Mouse (Mus musculus): Measurements from ENCODE around the gene Zcchc12. TPM values are rescaled to one million over a fixed set of nuclear protein-coding genes. Genes with fewer than 3 reads are reported as not detected.

Gene Zcchc12
- total and polyA plus RNA-seq, 3 experiments: not detected

DNA sequence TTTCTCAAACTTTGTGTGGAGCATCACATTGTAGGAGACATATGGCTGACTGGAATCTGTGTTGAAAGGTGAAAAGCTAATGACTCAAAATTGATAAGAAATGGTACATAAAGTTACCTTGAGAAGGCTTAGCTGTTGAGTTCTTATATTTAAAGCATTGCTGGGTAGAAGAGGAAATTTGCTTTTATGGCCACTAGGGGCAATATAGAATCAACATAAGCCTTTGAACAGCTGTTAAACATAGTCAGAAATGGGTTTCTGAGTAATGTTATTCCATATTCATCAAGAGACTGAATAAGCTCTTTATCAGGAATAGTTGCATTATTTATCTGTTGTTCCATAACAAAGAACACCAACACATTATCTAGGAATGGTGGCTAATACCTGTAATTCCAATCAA lies 45.6 kb upstream of the Zcchc12 start:
- no peaks in the 10 kb centered on the region for H3K4me1 ChIP-seq (ENCODE audit: control insufficient read depth in 1 of 2, insufficient read depth in 2 of 2, low read length in 2 of 2)
- no peak overlapping the region for H3K4me3 ChIP-seq (ENCODE audit: control insufficient read depth in 1 of 2, insufficient read depth in 1 of 2, low read depth in 2 of 2, low read length in 2 of 2)
- H3K79me2 ChIP-seq (ENCODE audit: control insufficient read depth, insufficient read depth, low read length, poor library complexity): no peaks in the 10 kb centered on the region
- no peak overlapping the region for H3K9ac ChIP-seq (ENCODE audit: control insufficient read depth, low read depth, low read length, poor library complexity, severe bottlenecking)
- peak; percentile 11 for DNase-seq (ENCODE audit: low read depth, low spot score)
- H3K27ac ChIP-seq (ENCODE audit: control insufficient read depth, low read depth, low read length): no peak overlapping the region
- no peaks in the 10 kb centered on the region for H3K9me3 ChIP-seq (replicated peaks; ENCODE audit: insufficient read depth, low read length)
- no peaks in the 10 kb centered on the region for H3K27me3 ChIP-seq (ENCODE audit: control insufficient read depth in 1 of 2, insufficient read depth in 2 of 2, low read length in 2 of 2)
- TF ChIP-seq TBP (IDR thresholded peaks at IDR 0.05; ENCODE audit: low read depth, low read length): no peak
- TF ChIP-seq CTCF (IDR thresholded peaks at IDR 0.05 in 2 of 3, conservative IDR thresholded peaks at IDR 0.05 in 1 of 3; ENCODE audit: control insufficient read depth in 1 of 3, insufficient read depth in 1 of 3, low read depth in 2 of 3, low read length in 3 of 3, poor library complexity in 1 of 3, severe bottlenecking in 1 of 3): peak in 1 of 3 experiments; percentile 31; a peak in 2 of 6 replicates
- H3K36me3 ChIP-seq (ENCODE audit: control insufficient read depth in 1 of 2, insufficient read depth in 2 of 2, low read length in 2 of 2): no peaks in the 10 kb centered on the region

DNA sequence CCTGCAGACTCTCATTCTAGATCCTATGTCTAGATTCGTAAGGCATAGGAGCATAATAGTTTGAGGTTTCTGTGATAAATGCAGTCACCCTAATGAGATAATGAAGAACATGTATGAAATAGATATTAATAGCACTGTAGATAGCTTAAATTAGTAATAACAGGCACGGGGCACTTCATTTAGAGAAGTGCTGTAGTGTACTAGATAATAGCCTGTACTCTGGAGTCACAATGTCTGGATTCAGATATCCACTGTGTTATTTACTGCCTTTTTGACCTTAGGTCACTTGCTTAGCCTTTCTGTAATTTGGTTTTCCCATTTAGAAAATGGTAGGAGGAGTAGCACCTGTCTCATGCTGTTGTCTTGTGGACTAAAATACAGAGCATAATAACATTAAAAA lies 39.0 kb upstream of the Zcchc12 start:
- H3K9me3 ChIP-seq (replicated peaks; ENCODE audit: insufficient read depth, low read length): no peaks in the 10 kb centered on the region
- H3K4me3 ChIP-seq (ENCODE audit: control insufficient read depth in 1 of 2, insufficient read depth in 1 of 2, low read depth in 2 of 2, low read length in 2 of 2): no peak overlapping the region
- TF ChIP-seq ZMIZ1 (IDR thresholded peaks at IDR 0.05; ENCODE audit: low read depth, low read length) (no peak), MAX (IDR thresholded peaks at IDR 0.05; ENCODE audit: low read length) (no peak), CTCF (IDR thresholded peaks at IDR 0.05 in 2 of 3, conservative IDR thresholded peaks at IDR 0.05 in 1 of 3; ENCODE audit: control insufficient read depth in 1 of 3, insufficient read depth in 1 of 3, low read depth in 2 of 3, low read length in 3 of 3, poor library complexity in 1 of 3, severe bottlenecking in 1 of 3) (no peak), CHD2 (IDR thresholded peaks at IDR 0.05; ENCODE audit: low read length) (no peak), ZNF384 (IDR thresholded peaks at IDR 0.05; ENCODE audit: low read depth, low read length) (no peak), TBP (IDR thresholded peaks at IDR 0.05; ENCODE audit: low read depth, low read length) (no peak), MXI1 (IDR thresholded peaks at IDR 0.05; ENCODE audit: low read depth, low read length) (no peak), GATA1 (IDR thresholded peaks at IDR 0.05; ENCODE audit: low read depth, low read length) (no peak), TAL1 (IDR thresholded peaks at IDR 0.05; ENCODE audit: low read length) (no peak), USF2 (IDR thresholded peaks at IDR 0.05; ENCODE audit: borderline replicate concordance in 1 of 2, insufficient read depth in 1 of 2, low read depth in 1 of 2, low read length in 2 of 2) (no peak), RAD21 (IDR thresholded peaks at IDR 0.05; ENCODE audit: low read depth, low read length) (no peak), BHLHE40 (IDR thresholded peaks at IDR 0.05; ENCODE audit: borderline replicate concordance, low read depth, low read length) (no peak), JUND (IDR thresholded peaks at IDR 0.05; ENCODE audit: low read depth, low read length) (no peak), MAZ (IDR thresholded peaks at IDR 0.05; ENCODE audit: low read depth, low read length) (no peak), SIN3A (IDR thresholded peaks at IDR 0.05; ENCODE audit: low read length) (no peak), ETS1 (IDR thresholded peaks at IDR 0.05; ENCODE audit: low read depth, low read length) (no peak)
- no peak overlapping the region for H3K27ac ChIP-seq (ENCODE audit: control insufficient read depth, low read depth, low read length)
- H3K27me3 ChIP-seq (ENCODE audit: control insufficient read depth in 1 of 2, insufficient read depth in 2 of 2, low read length in 2 of 2): no peaks in the 10 kb centered on the region
- DNase-seq (ENCODE audit: low read depth, low spot score): no peak
- H3K4me1 ChIP-seq (ENCODE audit: control insufficient read depth in 1 of 2, insufficient read depth in 2 of 2, low read length in 2 of 2): no peaks in the 10 kb centered on the region
- H3K36me3 ChIP-seq (ENCODE audit: control insufficient read depth in 1 of 2, insufficient read depth in 2 of 2, low read length in 2 of 2): no peaks in the 10 kb centered on the region
- no peak overlapping the region for H3K9ac ChIP-seq (ENCODE audit: control insufficient read depth, low read depth, low read length, poor library complexity, severe bottlenecking)
- H3K79me2 ChIP-seq (ENCODE audit: control insufficient read depth, insufficient read depth, low read length, poor library complexity): no peaks in the 10 kb centered on the region

All from MEL (cell line).